ENCODE assay signal across 24 mouse cellular contexts in genomic region chr19:61269141-61269540, GRCm38 (mm10). TPM values are rescaled to one million over a fixed set of nuclear protein-coding genes. Genes with fewer than 3 reads are reported as not detected.
DNase-seq lines count a peak whose midpoint lies in the region; ATAC-seq and TF ChIP-seq lines count a peak whose summit lies in the region.
"Not testable (repeated sequence)": the region's sequence is repeated elsewhere in the genome, so short reads cannot be mapped to it uniquely, and the experiment has no call there.
"Had no signal": no experiment of that assay in that cellular context is flagged by ENCODE, and none has a peak within 500 bp of the region (broad histone marks: within the 10 kb centered on the region; RNA-seq: fewer than 3 reads in every experiment).

No protein-coding gene starts in this region.

- TF ChIP-seq CTCF in CH12.LX (conservative IDR thresholded peaks at IDR 0.05 in 1 of 2, IDR thresholded peaks at IDR 0.05 in 1 of 2; ENCODE audit: low read depth in 2 of 2, low read length in 2 of 2), result not testable (repeated sequence)

- H3K79me2 ChIP-seq in CH12.LX (replicated peaks; ENCODE audit: control insufficient read depth, extremely low read depth, insufficient read depth, poor library complexity, severe bottlenecking), result not testable (repeated sequence)

- H3K4me1 ChIP-seq in CH12.LX (ENCODE audit: control insufficient read depth in 1 of 2, insufficient read depth in 2 of 2); heart, embryonic 14.5 days (ENCODE audit: control insufficient read depth in 2 of 2, insufficient read depth in 2 of 2, low read length in 2 of 2); liver, embryonic 12.5 days: not testable (repeated sequence)

- not testable (repeated sequence) for DNase-seq in CH12.LX (ENCODE audit: extremely low read depth)
- peak; percentile 73 for DNase-seq in ES-CJ7 (ENCODE audit: low read depth, low spot score)
- peak; percentile 83 for DNase-seq in R1 (ENCODE audit: low read depth, low spot score)
- DNase-seq in heart, adult 11 months, result peak; percentile 82
- peak; percentile 7 for DNase-seq in yolk sac, embryonic 10.5 days (ENCODE audit: low spot score)

- not testable (repeated sequence) for H3K27me3 ChIP-seq in CH12.LX (replicated peaks); heart, embryonic 14.5 days (ENCODE audit: control insufficient read depth, insufficient read depth, low read length); liver, embryonic 12.5 days (replicated peaks)

- not testable (repeated sequence) for H3K36me3 ChIP-seq in CH12.LX (replicated peaks in 1 of 2; ENCODE audit: control insufficient read depth in 1 of 2, insufficient read depth in 1 of 2, low read length in 1 of 2); heart, embryonic 14.5 days (ENCODE audit: control insufficient read depth, insufficient read depth, low read length); liver, embryonic 12.5 days

- not testable (repeated sequence) for TF ChIP-seq EP300 in CH12.LX (IDR thresholded peaks at IDR 0.05; ENCODE audit: low read length)

- 29% methylated on average over 11 of the region's 11 CpGs for WGBS in heart, embryonic 14.5 days
- 22% methylated on average over 11 of the region's 11 CpGs for WGBS in liver, embryonic 12.5 days (ENCODE audit: insufficient replicate concordance)

- in situ Hi-C loops in CH12.LX (cut with MboI; ENCODE audit: low pct_ligation_motif_present, low pct_unique_long_range_greater_than_20kb, low sequenced_read_pairs), result loop anchor here (5.0 kb wide), 1 partner anchor 72 kb away; no protein-coding TSS in a partner anchor

- dilution Hi-C loops in CH12.LX (cut with MboI; ENCODE audit: extremely low pct_ligation_motif_present, extremely low pct_unique_long_range_greater_than_20kb, low sequenced_read_pairs), result not testable (repeated sequence)

- H3K27ac ChIP-seq in CH12.LX (ENCODE audit: insufficient read depth, low read depth); heart, embryonic 14.5 days (replicated peaks in 1 of 2; ENCODE audit: control insufficient read depth in 1 of 2, insufficient read depth in 1 of 2, low read depth in 2 of 2, low read length in 2 of 2); liver, embryonic 12.5 days: not testable (repeated sequence)

- TF ChIP-seq POLR2A in CH12.LX (IDR thresholded peaks at IDR 0.05; ENCODE audit: low read depth, low read length), result not testable (repeated sequence)

- peak overlapping the region; percentile 36; the same call in 1 of the 2 replicates for H3K4me2 ChIP-seq in CH12.LX (ENCODE audit: insufficient read depth, low read depth, poor library complexity, severe bottlenecking)
- H3K4me2 ChIP-seq in heart, embryonic 14.5 days (ENCODE audit: low read length), result peak overlapping the region; percentile 13; the same call in 1 of the 2 replicates
- peak overlapping the region; percentile 16; the same call in 1 of the 2 replicates for H3K4me2 ChIP-seq in liver, embryonic 12.5 days

- not testable (repeated sequence) for TF ChIP-seq RAD21 in CH12.LX (IDR thresholded peaks at IDR 0.05; ENCODE audit: low read depth, low read length)

- H3K9ac ChIP-seq in CH12.LX (ENCODE audit: insufficient read depth, low read depth); heart, embryonic 14.5 days (ENCODE audit: low read length); liver, embryonic 12.5 days: not testable (repeated sequence)

- ATAC-seq in heart, embryonic 14.5 days (ENCODE audit: insufficient number of reproducible peaks, insufficient read depth, low FRiP score, low read depth); liver, embryonic 12.5 days: not testable (repeated sequence)

- not testable (repeated sequence) for H3K9me3 ChIP-seq in CH12.LX (replicated peaks; ENCODE audit: low read length); heart, embryonic 14.5 days (ENCODE audit: control insufficient read depth, low read length); liver, embryonic 12.5 days (replicated peaks)

- not testable (repeated sequence) for H3K4me3 ChIP-seq in CH12.LX (replicated peaks in 1 of 3; ENCODE audit: low read depth in 2 of 3, low read length in 2 of 3, poor library complexity in 1 of 3); heart, embryonic 14.5 days (ENCODE audit: control insufficient read depth in 1 of 2, insufficient read depth in 1 of 2, low read depth in 1 of 2, low read length in 2 of 2); liver, embryonic 12.5 days

TF ChIP-seq in CH12.LX, 34 proteins besides CTCF, POLR2A, EP300 and RAD21:
- TF ChIP-seq BHLHE40 (IDR thresholded peaks at IDR 0.05; ENCODE audit: low read depth, low read length) (peak; percentile 51), MAX (IDR thresholded peaks at IDR 0.05; ENCODE audit: low read length) (peak; percentile 30; the same call in 1 of the 2 replicates), CHD2 (IDR thresholded peaks at IDR 0.05; ENCODE audit: low read length) (0 out of 2 replicates have a peak, but pooled peaks have one; percentile 10)

RNA-seq across cellular contexts. Expression of gene Gm21060, which starts 27.7 kb away (rescaled TPM):
- total RNA-seq in CH12.LX (2012; rRNA removed) (15.0 TPM in 1 of 2 replicates, not detected in the other), CH12.LX (2014; rRNA removed) (not detected in 2 replicates)
- polyA plus RNA-seq in CH12.LX (2012; ENCODE audit: insufficient read length, low read depth), result 1.9 and 3.0 TPM in 2 replicates
- not detected in 2 replicates for polyA plus RNA-seq in heart, embryonic 14.5 days (2014; fragmentation: Nextera tagmentation; extraction: Ambion mirVana)
- polyA plus RNA-seq in liver, embryonic 12.5 days (2016; fragmentation: Nextera tagmentation; extraction: Ambion mirVana), result not detected in 2 replicates
- total RNA-seq: adrenal gland, adult 18-20 months; adrenal gland, adult 8-10 months; adrenal gland, postnatal 14 days; adrenal gland, postnatal 36 days; ES-E14; forebrain, postnatal 0 days had no signal
- polyA plus RNA-seq: activated CD4-positive, CD25-positive, alpha-beta regulatory T cell, adult 4 months; CD4-positive, CD25-positive, alpha-beta regulatory T cell, adult 4 months; cerebellum, adult 2 months; cortical plate, adult 2 months; embryonic facial prominence, embryonic 10.5 days; embryonic facial prominence, embryonic 12.5 days; embryonic facial prominence, embryonic 14.5 days; forebrain, embryonic 11.5 days; forebrain, embryonic 13.5 days; forebrain, embryonic 15.5 days; forebrain, postnatal 0 days; Patski had no signal

RNA-seq across cellular contexts. Expression of gene Csf2ra, which starts 40.9 kb away (rescaled TPM):
- total RNA-seq in CH12.LX (2012; rRNA removed) (3.9 and 4.3 TPM in 2 replicates), CH12.LX (2014; rRNA removed) (2.3 and 2.9 TPM in 2 replicates)
- 6.6 and 10.4 TPM in 2 replicates for polyA plus RNA-seq in CH12.LX (2012; ENCODE audit: insufficient read length, low read depth)
- 26.2 and 32.0 TPM in 2 replicates for polyA plus RNA-seq in heart, embryonic 14.5 days (2014; fragmentation: Nextera tagmentation; extraction: Ambion mirVana)
- 14.2 and 15.9 TPM in 2 replicates for polyA plus RNA-seq in liver, embryonic 12.5 days (2016; fragmentation: Nextera tagmentation; extraction: Ambion mirVana)
